Mouse (Mus musculus): Measurements from ENCODE around the gene Tmem158. TPM values are rescaled to one million over a fixed set of nuclear protein-coding genes. Genes with fewer than 3 reads are reported as not detected.

Gene Tmem158
- polyA plus RNA-seq, 1 experiment from 2014 or later: 18.7 TPM

GRCm38 (mm10) chr9:123219826-123220225 is 40.7 kb downstream of the Tmem158 start:
- no peak overlapping the region for H3K4me3 ChIP-seq
- no peak for ATAC-seq (ENCODE audit: insufficient number of reproducible peaks, low FRiP score, low TSS enrichment, low read depth)
- no peaks in the 10 kb centered on the region for H3K9me3 ChIP-seq
- H3K27ac ChIP-seq: no peak overlapping the region
- no peaks in the 10 kb centered on the region for H3K36me3 ChIP-seq
- H3K4me2 ChIP-seq: no peak overlapping the region
- H3K9ac ChIP-seq: no peak overlapping the region
- H3K4me1 ChIP-seq: peaks cover 5% of the 10 kb centered on the region
- 52% methylated on average over 5 of the region's 5 CpGs for WGBS
- H3K27me3 ChIP-seq: peaks cover 16% of the 10 kb centered on the region

- Histone ChIP-seq H3K4me1 (peaks cover 10% of the 10 kb centered on the region), H3K36me3 (no peaks in the 10 kb centered on the region), H3K4me3 (peak within 1 kb of the TSS; percentile 42), H3K4me2 (peak within 1 kb of the TSS; percentile 48), H3K9me3 (no peaks in the 10 kb centered on the region), H3K9ac (peak within 1 kb of the TSS; percentile 34; the same call in 1 of the 2 replicates), H3K27ac (no peak within 1 kb of the TSS), H3K27me3 (peaks cover 16% of the 10 kb centered on the region)
- ATAC-seq (ENCODE audit: insufficient number of reproducible peaks, low FRiP score, low TSS enrichment, low read depth): peak; percentile 58; the same call in 1 of the 2 replicates
- WGBS: 8% methylated on average over 43 of the region's 45 CpGs
These were observed 44.7 kb downstream of the Tmem158 start, which contains the start of gene Cdcp1 for GRCm38 (mm10) chr9:123215621-123216440. Cdcp1 (minus strand) TSS chr9:123216038.

- Histone ChIP-seq H3K4me1 (peaks cover 10% of the 10 kb centered on the region), H3K36me3 (no peaks in the 10 kb centered on the region), H3K9ac (no peak overlapping the region), H3K4me3 (no peak overlapping the region), H3K9me3 (no peaks in the 10 kb centered on the region), H3K27me3 (peaks cover 16% of the 10 kb centered on the region), H3K4me2 (no peak overlapping the region), H3K27ac (no peak overlapping the region)
- ATAC-seq (ENCODE audit: insufficient number of reproducible peaks, low FRiP score, low TSS enrichment, low read depth): no peak
- 66% methylated on average over 9 of the region's 9 CpGs for WGBS
These were observed 47.2 kb downstream of the Tmem158 start for GRCm38 (mm10) chr9:123213371-123213770.

Other genes starting within 250 kb of the Tmem158 start
- gene Tmem42, start 239.4 kb downstream of the Tmem158 start, polyA plus RNA-seq (2015; fragmentation: Nextera tagmentation; extraction: Ambion mirVana): 24.5 and 25.6 TPM in 2 replicates
- 0.36 and 0.46 TPM in 2 replicates for gene Tgm4, start 226.0 kb downstream of the Tmem158 start, polyA plus RNA-seq (2015; fragmentation: Nextera tagmentation; extraction: Ambion mirVana)
- gene Zdhhc3, start 147.6 kb downstream of the Tmem158 start, polyA plus RNA-seq (2015; fragmentation: Nextera tagmentation; extraction: Ambion mirVana): 70.3 and 78.2 TPM in 2 replicates
- gene Exosc7, start 147.5 kb downstream of the Tmem158 start, polyA plus RNA-seq (2015; fragmentation: Nextera tagmentation; extraction: Ambion mirVana): 103 and 108 TPM in 2 replicates
- gene Clec3b, start 109.8 kb downstream of the Tmem158 start, polyA plus RNA-seq (2015; fragmentation: Nextera tagmentation; extraction: Ambion mirVana): 10.5 and 14.1 TPM in 2 replicates
- 9.7 TPM in 2 replicates for gene Cdcp1, start 44.7 kb downstream of the Tmem158 start, polyA plus RNA-seq (2015; fragmentation: Nextera tagmentation; extraction: Ambion mirVana)
- 846 and 1,100 TPM in 2 replicates for gene Lars2, start 106.2 kb upstream of the Tmem158 start, polyA plus RNA-seq (2015; fragmentation: Nextera tagmentation; extraction: Ambion mirVana)
- 53.3 and 53.7 TPM in 2 replicates for gene Limd1, start 217.9 kb upstream of the Tmem158 start, polyA plus RNA-seq (2015; fragmentation: Nextera tagmentation; extraction: Ambion mirVana)